Mouse (Mus musculus) megakaryocyte-erythroid progenitor cell, adult 5-6 weeks (primary cell): Measurements from ENCODE around the gene Mafb. TPM values are rescaled to one million over a fixed set of nuclear protein-coding genes. Genes with fewer than 3 reads are reported as not detected.
A peak's percentile ranks its signal among the peaks of the same experiment; 100 is the strongest.

Source experiments
- ATAC-seq: replicated peaks from 2 replicates; pipeline ENCODE4 v1.8.0; 2016; ENCODE audit warnings: mild to moderate bottlenecking, inconsistent platforms; ENCODE audit not compliant: severe bottlenecking, poor library complexity, low FRiP score, low TSS enrichment
- total RNA-seq, 2 experiments: library from RNA; stranded (forward) in 1 of 2; stranded (reverse) in 1 of 2; fragments of 200-1000, 215-1000 nt in 1 of 2; fragments of >200 nt in 1 of 2; fragmentation: Nextera tagmentation in 1 of 2; gene quantifications; 2 replicates each; pipeline ENCODE4 v1.2.3; 2014 to 2017

The Mafb gene
- total RNA-seq, 2 experiments from 2014 or later: 0.28 TPM; not detected in 1

DNA sequence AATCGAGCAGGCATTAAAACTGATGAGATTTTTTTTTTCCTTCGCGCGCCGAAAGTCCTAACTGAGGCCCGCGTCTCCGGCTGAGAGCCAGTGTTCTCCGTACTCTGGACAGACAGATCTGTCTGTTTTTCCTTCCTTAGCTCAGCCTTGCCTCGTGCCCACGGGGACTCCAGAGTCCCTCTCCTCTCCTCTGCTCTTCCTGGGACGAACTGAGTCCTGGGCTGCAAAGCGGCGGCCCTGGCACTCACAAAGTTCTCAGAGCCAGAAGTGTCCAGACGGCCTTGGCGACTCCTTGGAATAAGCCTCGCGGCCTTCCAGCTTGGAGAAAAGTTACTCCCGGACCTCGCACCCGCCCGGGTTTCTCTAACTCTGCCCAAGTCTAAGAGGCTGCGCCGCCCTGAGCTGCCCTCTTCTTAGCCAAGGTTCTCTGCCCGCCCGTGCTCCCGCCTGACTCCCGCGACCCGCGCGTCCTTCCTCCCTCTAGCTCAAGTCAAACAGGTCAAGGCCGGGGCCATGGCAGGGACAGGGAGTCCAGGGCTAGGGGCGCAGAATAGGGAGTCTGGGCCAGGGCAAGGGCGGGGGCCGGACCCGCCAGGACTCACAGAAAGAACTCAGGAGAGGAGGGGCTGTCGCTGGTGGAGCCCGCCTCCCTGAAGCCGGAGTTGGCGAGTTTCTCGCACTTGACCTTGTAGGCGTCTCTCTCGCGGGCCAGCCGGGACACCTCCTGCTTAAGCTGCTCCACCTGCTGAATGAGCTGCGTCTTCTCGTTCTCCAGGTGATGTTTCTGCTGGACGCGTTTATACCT, 1.6 kb downstream of the Mafb start:
- ATAC-seq: no peak

- no peak for ATAC-seq
Observed at GRCm38 (mm10) chr2:160364666-160365065, 2.2 kb downstream of the Mafb start.

GRCm38 (mm10) chr2:160364128-160364650, 2.7 kb downstream of the Mafb start:
- ATAC-seq: no peak

DNA sequence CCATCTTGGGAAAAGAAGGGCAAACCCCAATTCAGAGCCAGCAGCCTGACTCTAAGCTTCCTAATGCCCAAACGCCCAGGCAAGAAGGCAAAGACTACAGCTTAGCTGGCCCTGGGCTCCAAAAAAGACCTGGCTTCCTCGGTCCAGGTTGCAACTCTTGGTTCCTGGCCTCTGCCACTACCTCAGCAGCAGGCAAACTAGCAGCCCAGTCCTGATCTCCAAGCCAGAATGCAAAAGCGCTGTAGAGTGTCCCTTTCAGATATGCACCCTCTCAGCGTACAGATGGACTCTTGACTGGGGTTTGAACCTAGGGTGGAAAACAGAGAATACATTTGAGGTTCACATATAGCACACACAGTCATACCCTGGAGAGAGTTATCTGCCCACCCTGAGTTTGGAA, 3.7 kb downstream of the Mafb start:
- ATAC-seq: no peak

DNA sequence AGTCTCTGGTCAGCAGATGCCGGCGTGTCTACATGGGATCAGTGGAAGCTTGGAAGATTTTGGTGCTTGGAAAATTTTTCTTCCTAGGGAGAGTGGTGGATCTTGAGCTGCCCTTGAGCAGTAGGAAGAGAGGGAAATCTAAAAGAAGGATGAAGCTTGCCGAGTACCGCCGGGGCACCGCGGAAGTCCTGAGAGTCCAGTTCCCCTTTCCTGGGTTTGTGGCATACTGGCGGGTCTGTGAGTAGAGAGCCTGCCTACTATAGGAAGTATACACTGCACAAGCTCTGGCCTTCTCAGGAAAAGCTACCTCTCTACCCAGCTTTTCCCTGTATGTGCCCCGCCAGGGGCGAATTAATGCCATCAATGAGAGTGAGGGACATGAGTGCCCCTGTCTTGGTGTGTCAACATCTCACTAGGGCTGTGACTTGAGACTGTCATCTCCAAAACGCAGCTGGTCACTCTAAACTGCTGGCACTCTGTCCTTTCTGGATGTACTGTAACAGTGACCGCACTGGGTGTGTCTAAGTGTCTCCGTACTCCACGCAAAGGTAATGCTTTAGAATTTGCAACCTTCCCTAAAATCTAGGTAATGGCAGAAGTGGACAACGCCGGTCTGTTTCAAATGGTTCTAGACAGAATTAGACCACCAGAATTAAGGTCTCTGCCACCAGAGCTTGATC, 5.3 kb downstream of the Mafb start:
- no peak for ATAC-seq

GRCm38 (mm10) chr2:160360234-160360874, 6.5 kb downstream of the Mafb start:
- ATAC-seq: no peak

GRCm38 (mm10) chr2:160358896-160359295, 8.0 kb downstream of the Mafb start:
- ATAC-seq: no peak

- ATAC-seq: no peak
Observed at GRCm38 (mm10) chr2:160357442-160357841, 9.4 kb downstream of the Mafb start.

DNA sequence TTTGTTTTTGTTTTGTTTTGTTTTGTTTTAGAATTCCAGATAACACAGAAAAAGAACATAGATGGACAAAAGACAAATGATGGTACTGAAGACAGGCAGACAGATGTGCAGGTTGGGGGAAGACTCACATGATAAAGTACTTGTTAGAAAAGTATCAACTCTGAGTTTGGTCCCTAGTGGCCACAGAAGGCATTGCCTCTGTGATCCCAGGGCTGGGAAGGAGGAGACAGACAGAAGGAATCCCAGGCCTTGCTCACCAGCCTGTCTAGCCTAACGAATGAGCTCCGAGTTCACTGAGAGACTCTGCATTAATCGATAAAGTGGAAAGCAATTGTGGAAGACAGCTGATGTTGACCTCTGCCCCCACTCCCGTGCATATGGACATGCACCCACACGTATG, 10.7 kb downstream of the Mafb start:
- 0 out of 2 replicates have a peak, but pooled peaks have one; percentile 47 for ATAC-seq

DNA sequence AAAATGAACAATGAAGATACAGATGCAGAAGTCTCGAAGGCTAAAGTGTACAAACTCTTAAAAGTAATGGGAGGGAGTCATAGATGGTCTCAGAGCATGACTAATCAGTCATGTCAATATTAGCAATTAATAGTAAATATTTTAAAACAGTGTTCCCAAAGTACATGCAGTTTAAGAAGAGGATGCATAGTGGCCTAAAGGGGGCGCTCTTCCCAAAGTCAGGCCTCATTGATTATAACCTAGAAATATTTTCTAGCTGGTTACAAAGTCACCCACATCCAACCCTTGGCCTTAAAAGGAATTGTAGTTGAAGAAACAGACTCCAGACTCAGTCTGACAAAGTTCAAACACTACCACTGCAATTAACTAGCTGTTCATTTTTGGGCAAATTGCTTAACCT, 12.5 kb downstream of the Mafb start:
- no peak for ATAC-seq

DNA sequence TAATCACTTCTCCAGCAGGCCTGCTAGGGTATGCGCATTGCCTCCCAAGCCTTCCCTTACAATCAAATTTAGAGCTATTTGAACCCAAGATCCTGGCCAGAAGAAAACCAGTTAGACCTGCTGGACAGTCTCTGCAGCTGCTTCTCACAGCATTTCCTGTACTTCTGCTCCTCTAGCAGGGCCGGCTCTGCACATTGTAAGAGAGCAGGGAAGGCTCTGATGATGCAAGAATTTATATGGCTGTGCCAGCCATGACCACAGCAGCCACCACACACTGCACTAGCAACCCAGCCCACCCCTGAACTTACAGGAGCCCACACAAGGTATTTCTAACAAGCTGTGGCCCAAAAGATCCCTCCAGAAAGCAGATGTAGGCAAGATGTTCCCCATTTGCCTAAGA, 13.3 kb downstream of the Mafb start:
- ATAC-seq: no peak

GRCm38 (mm10) chr2:160351038-160351574, 15.8 kb downstream of the Mafb start:
- ATAC-seq: no peak

DNA sequence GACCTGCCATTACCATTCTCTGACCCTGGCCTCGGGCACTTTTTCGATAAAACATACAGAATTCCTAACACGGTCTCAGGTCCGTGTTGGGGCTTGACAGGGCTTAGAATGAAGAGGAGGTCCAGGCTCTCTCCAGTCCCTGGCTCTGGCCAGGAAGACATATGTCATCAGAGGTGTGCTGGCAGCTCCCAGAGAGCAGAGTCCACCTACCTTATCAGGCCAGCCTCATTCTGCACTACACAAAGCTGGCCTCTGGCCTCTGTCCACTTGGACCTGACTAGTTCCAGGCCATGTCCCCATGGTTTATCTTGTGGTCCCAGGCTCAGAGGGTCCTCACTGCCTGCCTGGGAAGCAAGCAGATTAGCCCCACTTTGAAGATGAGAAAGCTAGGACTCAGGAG, 17.3 kb downstream of the Mafb start:
- ATAC-seq: no peak

- no peak for ATAC-seq
Observed at GRCm38 (mm10) chr2:160348796-160349195, 18.1 kb downstream of the Mafb start.

- no peak for ATAC-seq
Observed at GRCm38 (mm10) chr2:160348072-160348604, 18.7 kb downstream of the Mafb start.

- ATAC-seq: no peak
Observed at GRCm38 (mm10) chr2:160345644-160346043, 21.2 kb downstream of the Mafb start.

GRCm38 (mm10) chr2:160340121-160340520, 26.7 kb downstream of the Mafb start:
- ATAC-seq: no peak

DNA sequence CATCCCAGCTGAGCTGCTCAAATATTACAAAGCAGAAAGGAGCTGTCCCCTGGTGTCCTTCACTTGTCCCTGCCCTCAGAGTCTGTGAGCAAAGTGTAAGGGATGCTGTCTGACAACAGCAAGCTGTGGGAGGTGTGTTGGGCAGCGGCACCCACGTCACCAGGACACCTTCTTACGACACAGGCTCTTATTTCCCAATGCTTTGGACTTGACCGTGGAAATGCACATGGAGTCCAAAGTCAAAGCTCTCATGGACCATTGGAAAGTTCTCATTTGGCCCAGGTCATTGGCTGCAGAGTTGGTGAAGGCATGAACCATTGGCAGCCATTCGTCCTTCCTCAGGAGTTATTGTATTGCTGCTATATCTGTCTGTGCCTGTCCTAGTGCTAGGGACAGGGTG, 27.3 kb downstream of the Mafb start:
- no peak for ATAC-seq

DNA sequence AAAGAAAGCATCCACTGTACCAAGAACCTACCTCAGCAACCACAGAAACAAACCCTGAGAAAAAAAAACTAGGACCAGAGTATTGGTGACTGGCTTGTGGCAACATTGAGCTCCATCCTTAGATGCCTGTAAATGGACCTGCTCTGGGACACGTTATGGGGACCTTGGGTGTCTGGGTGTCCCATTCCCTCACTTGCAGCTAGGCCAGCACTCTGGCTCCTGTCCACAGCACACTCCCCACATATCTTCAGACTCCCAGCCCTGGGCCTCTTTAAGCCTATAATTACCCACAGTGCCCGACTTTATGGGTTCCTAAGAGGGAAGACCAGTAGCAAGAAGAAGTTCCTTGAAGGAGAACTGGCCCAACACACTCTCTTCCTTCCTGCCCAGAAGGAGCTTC, 30.8 kb downstream of the Mafb start:
- ATAC-seq: no peak

GRCm38 (mm10) chr2:160335043-160335442, 31.8 kb downstream of the Mafb start:
- no peak for ATAC-seq
